Mouse (Mus musculus): ENCODE data around the gene Scamp5. TPM values are rescaled to one million over a fixed set of nuclear protein-coding genes. Genes with fewer than 3 reads are reported as not detected.
A peak's percentile ranks its signal among the peaks of the same experiment; 100 is the strongest.

Gene Scamp5
- polyA plus RNA-seq, 1 experiment from 2014 or later, result 52.2 TPM

DNA sequence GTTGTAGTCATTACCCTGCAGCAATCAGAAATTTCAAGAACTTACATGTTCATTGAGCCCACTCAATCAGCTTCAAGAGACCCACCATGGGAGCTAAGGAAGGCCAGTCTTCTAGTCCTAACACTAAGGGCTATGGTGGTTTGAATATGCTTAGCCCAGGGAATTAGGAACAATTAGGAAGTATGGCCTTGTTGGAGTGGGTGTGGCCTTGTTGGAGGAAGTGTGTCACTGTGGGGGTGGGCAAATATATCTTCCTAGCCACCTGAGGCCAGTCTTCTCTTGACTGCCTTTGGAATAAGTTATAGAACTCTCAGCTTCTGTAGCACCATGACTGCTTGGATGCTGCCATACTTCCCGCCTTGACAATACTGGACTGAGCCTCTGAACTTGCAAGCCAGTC, 27.2 kb downstream of the Scamp5 start:
- ATAC-seq, result no peak
- Histone ChIP-seq H3K36me3 (ENCODE audit: poor library complexity, severe bottlenecking) (peaks cover 44% of the 10 kb centered on the region), H3K4me2 (no peak overlapping the region), H3K27ac (no peak overlapping the region), H3K27me3 (no peaks in the 10 kb centered on the region), H3K9ac (no peak overlapping the region), H3K9me3 (replicated peaks) (no peaks in the 10 kb centered on the region), H3K4me1 (peaks cover 8% of the 10 kb centered on the region), H3K4me3 (no peak overlapping the region)
- WGBS, result 100% methylated on average over 1 of the region's 1 CpGs

DNA sequence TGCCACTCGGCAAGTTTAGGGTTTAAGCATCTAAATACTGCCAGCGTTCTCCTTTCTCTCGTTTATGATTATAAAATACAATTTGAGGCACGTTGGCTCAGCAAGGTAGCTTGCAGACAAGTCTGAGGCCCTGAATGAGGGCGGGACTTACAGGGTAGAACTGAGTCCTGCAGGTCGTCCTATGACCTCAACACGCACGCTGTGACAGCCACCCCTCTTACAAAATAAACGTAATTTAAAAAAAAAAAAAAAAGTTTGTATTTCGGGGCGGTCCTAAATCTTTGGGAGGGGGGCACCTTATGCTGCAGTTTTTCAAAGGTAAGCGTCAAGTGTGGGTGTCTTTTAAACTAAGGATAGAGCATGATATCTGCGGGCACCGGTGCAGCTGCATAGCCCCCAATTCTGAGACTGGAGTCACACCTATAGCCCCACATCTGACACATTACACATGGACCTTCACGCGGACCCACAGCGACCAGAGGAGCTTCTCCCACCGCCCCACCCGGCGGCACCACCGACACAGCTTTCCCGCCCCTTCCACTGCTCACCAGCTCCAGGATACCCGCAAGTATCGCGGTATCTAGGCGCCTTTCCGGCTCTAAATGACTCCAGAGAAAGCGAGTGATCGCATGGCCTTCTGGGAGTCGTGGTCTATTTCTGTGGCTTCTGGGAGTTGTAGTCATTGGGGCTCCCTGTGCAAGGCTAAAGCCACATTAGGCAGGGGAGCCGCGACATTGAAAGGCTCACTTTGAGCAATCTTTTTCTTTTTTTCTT, 28.2 kb downstream of the Scamp5 start, which contains the start of gene Ppcdc:
Gene Ppcdc (minus strand): TSS at position 603 of the 774 bp plus-strand sequence.
- peak within 1 kb of the TSS; percentile 66; the same call in 1 of the 2 replicates for H3K27ac ChIP-seq
- peaks cover 35% of the 10 kb centered on the region for H3K36me3 ChIP-seq (ENCODE audit: poor library complexity, severe bottlenecking)
- whole genome bisulfite sequencing, result 2% methylated on average over 32 of the region's 32 CpGs
- peak within 1 kb of the TSS; percentile 80 for H3K9ac ChIP-seq
- no peaks in the 10 kb centered on the region for H3K9me3 ChIP-seq (replicated peaks)
- peak; percentile 98 for ATAC-seq
- peak within 1 kb of the TSS; percentile 52 for H3K4me3 ChIP-seq
- no peaks in the 10 kb centered on the region for H3K27me3 ChIP-seq
- H3K4me2 ChIP-seq, result peak within 1 kb of the TSS; percentile 67
- H3K4me1 ChIP-seq, result peaks cover 8% of the 10 kb centered on the region

DNA sequence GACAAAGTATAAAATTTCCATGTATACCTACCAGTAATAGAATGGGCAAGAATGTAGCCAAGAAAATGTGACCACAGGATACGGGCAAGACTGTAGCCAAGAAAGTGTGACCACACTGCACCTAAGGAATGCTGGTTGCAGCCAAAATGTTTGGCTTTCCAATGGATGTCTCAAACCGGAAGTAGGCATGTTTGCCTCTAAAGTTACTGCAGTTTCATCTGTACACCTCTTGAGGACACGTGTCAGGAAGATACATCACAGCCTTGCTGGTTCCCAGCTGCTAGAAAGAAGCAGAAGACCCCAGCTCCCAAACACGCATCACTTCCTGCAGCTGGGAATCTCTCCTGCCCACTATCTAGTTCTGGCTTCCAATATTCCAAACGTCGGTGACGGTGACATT, 28.8 kb downstream of the Scamp5 start:
- no peak overlapping the region for H3K27ac ChIP-seq

DNA sequence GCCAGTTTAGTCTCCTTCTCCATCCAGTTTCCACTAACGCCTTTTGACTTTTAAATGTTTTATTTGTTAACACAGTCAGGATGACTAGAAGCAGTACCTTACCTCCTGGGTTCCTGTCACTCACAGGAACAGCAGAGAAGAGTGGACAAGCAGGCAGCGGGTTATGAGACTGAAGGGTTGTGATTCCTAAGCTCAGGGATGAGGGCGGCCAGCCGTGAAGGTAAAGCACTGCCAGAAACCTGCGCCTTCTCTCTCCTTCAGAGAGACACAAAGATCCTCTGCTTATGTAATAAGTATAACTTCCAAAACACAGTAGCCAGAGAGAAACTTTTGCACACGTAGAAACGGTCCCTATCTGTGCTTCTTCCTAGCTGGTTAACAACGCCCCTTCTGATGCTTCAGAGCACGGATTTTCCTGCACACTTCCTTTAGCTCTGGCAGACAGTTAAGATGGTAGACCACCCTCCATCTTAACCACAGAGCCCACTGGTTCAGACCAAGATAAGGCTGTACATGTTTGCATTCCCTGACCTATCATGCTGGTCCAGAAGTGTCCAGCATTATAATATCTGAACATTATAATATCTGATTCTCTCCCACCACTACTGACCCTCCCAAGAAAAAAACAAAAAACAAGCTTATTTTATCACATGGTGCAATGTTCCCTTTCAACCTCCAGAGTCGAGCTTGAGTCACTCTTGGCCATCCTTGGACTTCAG, 29.8 kb downstream of the Scamp5 start:
- Histone ChIP-seq H3K9me3 (replicated peaks) (no peaks in the 10 kb centered on the region), H3K4me2 (no peak overlapping the region), H3K27ac (no peak overlapping the region), H3K4me3 (no peak overlapping the region), H3K36me3 (ENCODE audit: poor library complexity, severe bottlenecking) (peaks cover 23% of the 10 kb centered on the region), H3K27me3 (no peaks in the 10 kb centered on the region), H3K9ac (no peak overlapping the region), H3K4me1 (peaks cover 14% of the 10 kb centered on the region)
- ATAC-seq, result no peak
- 82% methylated on average over 10 of the region's 10 CpGs for WGBS

More for the DNA sequence above, 28.8 kb downstream of the Scamp5 start:
- no peak for ATAC-seq
- H3K9ac ChIP-seq, result peak overlapping the region; percentile 80
- peak overlapping the region; percentile 67 for H3K4me2 ChIP-seq
- no peaks in the 10 kb centered on the region for H3K27me3 ChIP-seq
- WGBS, result 59% methylated on average over 7 of the region's 7 CpGs
- peak overlapping the region; percentile 52 for H3K4me3 ChIP-seq
- no peaks in the 10 kb centered on the region for H3K9me3 ChIP-seq (replicated peaks)
- peaks cover 8% of the 10 kb centered on the region for H3K4me1 ChIP-seq
- H3K36me3 ChIP-seq (ENCODE audit: poor library complexity, severe bottlenecking), result peaks cover 30% of the 10 kb centered on the region

DNA sequence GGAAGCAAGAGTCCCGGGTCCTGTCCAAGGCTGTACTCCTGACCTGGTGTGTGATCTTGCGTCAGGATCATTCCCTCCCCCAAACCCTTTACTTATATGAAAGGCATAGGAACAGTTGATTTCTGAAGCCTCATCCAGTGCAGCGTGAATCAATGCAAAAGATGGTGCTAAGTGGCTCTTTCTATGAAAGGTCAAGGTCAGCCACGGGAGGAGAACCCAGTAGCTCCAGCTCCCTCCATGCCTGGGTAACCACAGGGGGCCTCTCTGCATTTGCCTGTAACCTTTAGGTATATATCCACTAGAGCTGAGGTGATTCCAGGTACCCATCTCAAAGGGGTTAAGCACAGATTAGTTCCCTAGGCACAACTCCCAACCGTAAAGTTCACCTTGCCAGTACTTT, 31.7 kb downstream of the Scamp5 start:
- no peaks in the 10 kb centered on the region for H3K9me3 ChIP-seq (replicated peaks)
- no peak overlapping the region for H3K4me3 ChIP-seq
- H3K9ac ChIP-seq, result no peak overlapping the region
- H3K4me1 ChIP-seq, result peaks cover 21% of the 10 kb centered on the region
- H3K4me2 ChIP-seq, result no peak overlapping the region
- 90% methylated on average over 5 of the region's 5 CpGs for WGBS
- no peak overlapping the region for H3K27ac ChIP-seq
- no peak for ATAC-seq
- 0 out of 2 replicates have a peak, but pooled peaks cover 4% of the 10 kb centered on the region for H3K36me3 ChIP-seq (ENCODE audit: poor library complexity, severe bottlenecking)
- H3K27me3 ChIP-seq, result no peaks in the 10 kb centered on the region

DNA sequence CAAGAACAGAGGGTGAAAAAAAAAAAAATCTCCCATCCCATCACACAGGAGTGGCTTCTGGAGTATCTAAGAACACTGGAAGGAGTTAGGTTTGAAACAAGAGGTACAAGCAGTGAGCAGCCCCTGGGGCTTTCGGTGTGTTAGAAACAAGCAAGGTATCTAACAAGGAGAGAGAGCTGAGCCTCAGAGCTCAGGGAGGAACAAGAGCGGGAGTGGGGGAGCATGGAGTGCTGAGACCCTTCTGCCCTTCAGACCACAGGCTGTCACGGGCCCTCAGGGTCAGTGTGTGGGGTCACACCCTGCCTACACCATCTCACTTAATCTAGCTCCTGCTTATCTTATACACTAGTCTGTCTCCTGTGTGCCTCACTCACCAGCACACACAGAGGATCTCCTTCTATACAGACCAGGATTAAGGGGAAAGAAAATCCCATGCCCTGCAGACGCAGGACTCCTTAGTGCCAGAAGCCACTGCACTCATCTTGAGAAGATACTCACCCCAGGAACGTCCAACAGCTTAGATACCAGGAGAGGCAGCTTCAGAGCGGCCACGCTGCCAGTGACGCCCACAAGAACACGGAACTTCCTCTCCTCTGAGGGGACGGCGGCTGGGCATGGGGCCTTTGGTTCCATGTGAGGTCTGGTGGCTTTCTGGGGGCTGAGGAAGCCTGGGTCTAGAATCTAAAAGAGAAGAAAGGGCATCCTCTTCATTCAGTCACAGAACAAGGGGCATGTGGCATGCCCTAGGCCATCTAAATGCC, 33.3 kb downstream of the Scamp5 start:
- Histone ChIP-seq H3K36me3 (ENCODE audit: poor library complexity, severe bottlenecking) (0 out of 2 replicates have a peak, but pooled peaks cover 3% of the 10 kb centered on the region), H3K27me3 (no peaks in the 10 kb centered on the region), H3K4me1 (peaks cover 26% of the 10 kb centered on the region), H3K9me3 (replicated peaks) (no peaks in the 10 kb centered on the region), H3K9ac (no peak overlapping the region), H3K4me3 (no peak overlapping the region), H3K27ac (no peak overlapping the region), H3K4me2 (no peak overlapping the region)
- WGBS, result 87% methylated on average over 11 of the region's 11 CpGs
- no peak for ATAC-seq

DNA sequence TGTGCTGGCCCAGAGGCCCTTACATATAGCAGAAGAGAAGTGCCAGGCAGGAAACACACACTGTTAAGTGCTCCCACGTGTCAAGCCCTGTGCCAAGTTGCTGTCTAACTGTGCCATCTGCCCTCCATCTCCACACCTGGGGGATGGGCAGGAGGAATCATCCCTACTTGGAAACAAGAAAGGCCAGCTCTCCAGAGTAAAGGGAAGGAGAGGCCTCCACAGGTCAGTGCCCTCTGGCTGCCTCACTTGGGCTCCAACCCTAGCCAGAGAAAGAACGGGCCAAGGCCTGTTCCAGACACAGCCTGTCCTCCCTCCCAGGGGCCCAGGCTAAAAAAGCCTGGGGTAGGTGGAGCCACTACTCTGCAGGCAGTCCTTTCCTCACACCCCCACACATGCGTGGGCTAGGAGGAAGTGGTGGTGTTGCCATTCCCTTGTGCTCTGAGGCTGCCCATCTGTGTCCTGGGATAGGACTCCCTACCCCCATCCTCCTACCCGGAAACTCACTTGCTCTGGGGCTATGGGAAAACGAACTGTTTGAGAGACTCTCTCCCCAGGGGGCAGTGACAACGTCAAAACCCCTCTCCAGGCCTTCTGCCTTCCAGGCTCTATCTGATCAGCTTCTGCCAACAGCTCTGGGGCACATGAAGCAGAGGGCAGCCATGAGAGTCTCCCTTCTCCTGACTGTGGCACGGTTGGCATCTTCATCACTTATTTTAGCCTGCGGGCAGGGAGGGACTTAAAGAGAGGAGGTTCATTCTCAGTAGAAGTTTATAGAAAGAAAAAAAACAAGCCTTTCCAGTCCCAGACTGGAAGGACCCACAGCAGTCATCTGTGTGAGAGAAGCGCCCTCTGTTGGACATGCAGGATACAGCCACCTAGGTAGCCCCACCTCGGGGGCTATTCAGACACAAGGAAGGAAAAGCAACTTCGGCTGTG, 34.5 kb downstream of the Scamp5 start:
- Histone ChIP-seq H3K4me3 (no peak overlapping the region), H3K9ac (peak overlapping the region; percentile 43), H3K9me3 (replicated peaks) (no peaks in the 10 kb centered on the region), H3K4me2 (no peak overlapping the region), H3K27ac (no peak overlapping the region; the same call in 1 of the 2 replicates), H3K36me3 (ENCODE audit: poor library complexity, severe bottlenecking) (0 out of 2 replicates have a peak, but pooled peaks cover 3% of the 10 kb centered on the region), H3K27me3 (no peaks in the 10 kb centered on the region), H3K4me1 (peaks cover 19% of the 10 kb centered on the region)
- WGBS, result 27% methylated on average over 11 of the region's 11 CpGs
- peak; percentile 70 for ATAC-seq

DNA sequence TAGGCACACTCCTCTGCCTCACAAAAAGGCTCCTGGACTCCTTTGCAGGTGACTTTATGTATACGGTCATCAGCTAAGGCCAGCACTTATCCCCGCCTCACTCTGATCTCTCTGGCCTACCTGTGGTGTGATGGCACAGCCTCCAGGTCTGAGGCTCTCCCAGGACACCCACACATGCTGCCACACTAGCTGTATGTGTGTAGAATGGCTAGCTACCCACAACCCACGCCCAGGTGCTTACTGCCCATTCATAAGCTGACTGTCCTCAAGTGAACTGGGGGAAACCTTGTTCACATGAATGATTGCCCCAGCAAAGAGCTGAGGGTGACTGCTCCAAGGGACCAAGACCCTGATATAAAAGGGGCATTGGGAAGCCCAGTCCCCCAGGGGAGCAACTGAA, 35.4 kb downstream of the Scamp5 start:
- peaks cover 19% of the 10 kb centered on the region for H3K4me1 ChIP-seq
- H3K27ac ChIP-seq, result no peak overlapping the region
- no peak overlapping the region for H3K4me3 ChIP-seq
- peak overlapping the region; percentile 18; the same call in 1 of the 2 replicates for H3K9ac ChIP-seq
- whole genome bisulfite sequencing, result 88% methylated on average over 3 of the region's 3 CpGs
- H3K36me3 ChIP-seq (ENCODE audit: poor library complexity, severe bottlenecking), result 0 out of 2 replicates have a peak, but pooled peaks cover 3% of the 10 kb centered on the region
- no peaks in the 10 kb centered on the region for H3K27me3 ChIP-seq
- H3K4me2 ChIP-seq, result no peak overlapping the region
- H3K9me3 ChIP-seq (replicated peaks), result no peaks in the 10 kb centered on the region
- ATAC-seq, result no peak

DNA sequence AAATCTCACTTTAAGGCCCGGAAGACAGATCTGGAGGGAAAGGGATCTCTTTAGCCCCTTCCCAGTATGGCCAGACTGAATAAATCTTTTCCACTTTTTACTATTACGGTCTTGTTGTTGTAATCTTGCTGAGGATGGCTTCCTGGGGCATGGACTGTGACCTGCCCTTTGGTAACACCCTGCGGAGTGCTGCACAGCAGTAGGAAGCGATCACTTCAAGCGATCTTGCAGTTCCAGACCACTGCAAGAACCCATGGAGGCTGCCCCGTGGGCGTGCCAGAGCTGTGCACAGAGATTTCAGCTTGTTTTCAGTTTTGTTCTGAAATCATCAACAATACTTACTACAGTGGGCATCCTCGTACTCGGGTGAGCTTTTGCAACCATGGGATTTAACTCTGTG, 36.7 kb downstream of the Scamp5 start:
- H3K27ac ChIP-seq, result peak overlapping the region; percentile 45; the same call in 1 of the 2 replicates
- H3K27me3 ChIP-seq, result no peaks in the 10 kb centered on the region
- ATAC-seq, result no peak

DNA sequence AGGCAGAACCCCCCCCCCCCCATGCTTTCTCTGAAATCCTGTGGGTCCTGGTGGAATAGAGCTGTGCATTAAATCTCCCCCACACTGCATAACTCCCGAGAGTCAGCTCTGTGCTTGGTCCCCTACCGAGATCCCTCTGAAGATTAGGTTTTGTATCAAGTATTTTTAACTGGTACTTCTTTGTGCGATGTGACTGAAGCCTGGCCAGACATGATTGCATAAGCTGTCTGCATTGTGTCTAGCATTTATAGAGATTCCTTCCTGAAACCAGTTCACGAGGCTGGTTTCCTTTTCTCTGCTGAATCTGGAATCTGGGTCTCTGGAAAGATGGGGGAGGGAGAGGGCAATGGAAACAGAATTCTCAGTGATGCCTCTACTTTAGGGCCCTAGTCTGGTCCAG, 39.5 kb downstream of the Scamp5 start:
- Histone ChIP-seq H3K27me3 (no peaks in the 10 kb centered on the region), H3K27ac (no peak overlapping the region)
- WGBS, result 48% methylated on average over 4 of the region's 4 CpGs

More for the DNA sequence above, 36.7 kb downstream of the Scamp5 start:
- Histone ChIP-seq H3K36me3 (ENCODE audit: poor library complexity, severe bottlenecking) (0 out of 2 replicates have a peak, but pooled peaks cover 3% of the 10 kb centered on the region), H3K4me3 (no peak overlapping the region), H3K4me1 (peaks cover 19% of the 10 kb centered on the region), H3K4me2 (no peak overlapping the region), H3K9ac (0 out of 2 replicates have a peak overlapping the region, but pooled peaks have one; percentile 1), H3K9me3 (replicated peaks) (no peaks in the 10 kb centered on the region)
- 20% methylated on average over 9 of the region's 9 CpGs for WGBS

DNA sequence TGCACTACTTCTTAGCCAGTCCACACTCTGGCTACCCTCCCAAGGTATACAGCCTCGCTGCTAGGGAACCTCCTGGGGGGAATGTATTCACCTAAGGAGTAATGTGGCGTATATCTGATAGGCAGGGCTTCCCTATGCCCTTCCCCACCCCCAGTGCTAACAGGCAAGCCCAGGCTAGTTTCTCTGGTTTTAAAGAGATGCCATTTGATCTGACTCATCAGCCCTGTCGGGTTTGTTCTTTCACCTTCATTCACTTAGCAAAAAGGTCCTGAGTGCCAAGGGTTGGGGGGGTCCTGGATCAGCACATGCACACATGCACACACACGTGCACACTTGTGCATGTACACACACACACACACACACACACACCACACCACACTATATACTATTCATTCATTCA, 39.9 kb downstream of the Scamp5 start:
- no peak overlapping the region for H3K27ac ChIP-seq
- no peak for ATAC-seq
- 65% methylated on average over 4 of the region's 4 CpGs for WGBS

More for the DNA sequence above, 39.5 kb downstream of the Scamp5 start:
- Histone ChIP-seq H3K36me3 (ENCODE audit: poor library complexity, severe bottlenecking) (0 out of 2 replicates have a peak, but pooled peaks cover 7% of the 10 kb centered on the region), H3K9ac (no peak overlapping the region), H3K4me1 (peaks cover 16% of the 10 kb centered on the region), H3K9me3 (replicated peaks) (no peaks in the 10 kb centered on the region), H3K4me3 (no peak overlapping the region), H3K4me2 (no peak overlapping the region)
- no peak for ATAC-seq

More for the DNA sequence above, 39.9 kb downstream of the Scamp5 start:
- H3K36me3 ChIP-seq (ENCODE audit: poor library complexity, severe bottlenecking), result 0 out of 2 replicates have a peak, but pooled peaks cover 5% of the 10 kb centered on the region
- H3K4me2 ChIP-seq, result no peak overlapping the region
- H3K4me3 ChIP-seq, result no peak overlapping the region
- H3K4me1 ChIP-seq, result peaks cover 11% of the 10 kb centered on the region
- H3K9ac ChIP-seq, result no peak overlapping the region
- H3K9me3 ChIP-seq (replicated peaks), result no peaks in the 10 kb centered on the region
- H3K27me3 ChIP-seq, result no peaks in the 10 kb centered on the region

All from forebrain, embryonic 13.5 days (tissue).